Mouse (Mus musculus) limb, embryonic 10.5 days (tissue): ENCODE measurements around the gene Enc1. TPM values are rescaled to one million over a fixed set of nuclear protein-coding genes. Genes with fewer than 3 reads are reported as not detected.

ENCODE experiments used
- DNase-seq: peaks from one replicate; pipeline ENCODE4 v3.0.0-alpha.2; 2017; ENCODE audit warnings: low spot score
- H3K27ac ChIP-seq: fragments of 300-500 bp; sonication (generic); 2 replicates; pipeline ENCODE4 v1.5.1; 2016; ENCODE audit warnings: mild to moderate bottlenecking
- H3K27me3 ChIP-seq: fragments of 300-500 bp; sonication (generic); 2 replicates; pipeline ENCODE4 v1.6.1; 2016; ENCODE audit warnings: low read depth, mild to moderate bottlenecking; ENCODE audit not compliant: poor library complexity, severe bottlenecking
- H3K36me3 ChIP-seq: fragments of 300-500 bp; sonication (generic); 2 replicates; pipeline ENCODE4 v1.6.1; 2016; ENCODE audit warnings: mild to moderate bottlenecking, moderate library complexity
- H3K4me1 ChIP-seq: fragments of 300-500 bp; sonication (generic); 2 replicates; pipeline ENCODE4 v1.6.1; 2016
- H3K4me3 ChIP-seq: fragments of 300-500 bp; sonication (generic); 2 replicates; pipeline ENCODE4 v1.5.1; 2016; ENCODE audit warnings: mild to moderate bottlenecking, moderate library complexity
- H3K9me3 ChIP-seq: fragments of 300-500 bp; sonication (generic); replicated peaks from 2 replicates; pipeline ENCODE4 v1.6.1; 2016; ENCODE audit warnings: mild to moderate bottlenecking
- WGBS: fragments of 180-500 bp; shearing (Covaris S2); methylation state at CpG from one replicate; pipeline ENCODE4 v1.1.7; 2016; 5-methylcytosine and 5-hydroxymethylcytosine counted together
- polyA plus RNA-seq: library from polyadenylated mRNA; unstranded; fragments of >200 nt; fragmentation: Nextera tagmentation; extraction: Ambion mirVana; gene quantifications from 2 replicates; pipeline ENCODE4 v1.2.1, GENCODE M21; 2016

Gene Enc1
- polyA plus RNA-seq, 1 experiment from 2014 or later = 4.3 TPM

- Histone ChIP-seq H3K9me3 (no peaks in the 10 kb centered on the region), H3K4me1 (peaks cover 42% of the 10 kb centered on the region), H3K27ac (peak overlapping the region; percentile 27), H3K27me3 (peaks cover 3% of the 10 kb centered on the region; the same call in 1 of the 2 replicates), H3K4me3 (0 out of 2 replicates have a peak overlapping the region, but pooled peaks have one; percentile 29), H3K36me3 (no peaks in the 10 kb centered on the region)
- DNase-seq = peak; percentile 56
- WGBS = 53% methylated on average over 8 of the region's 8 CpGs
Observed at GRCm38 (mm10) chr13:97292026-97292425, 51.1 kb downstream of the Enc1 start.

- peak overlapping the region; percentile 29; the same call in 1 of the 2 replicates for H3K4me3 ChIP-seq
- peak overlapping the region; percentile 27 for H3K27ac ChIP-seq
- no peaks in the 10 kb centered on the region for H3K9me3 ChIP-seq
- peaks cover 42% of the 10 kb centered on the region for H3K4me1 ChIP-seq
- H3K27me3 ChIP-seq = peaks cover 3% of the 10 kb centered on the region; the same call in 1 of the 2 replicates
- DNase-seq = no peak
- no peaks in the 10 kb centered on the region for H3K36me3 ChIP-seq
- WGBS = 15% methylated on average over 12 of the region's 12 CpGs
Observed at GRCm38 (mm10) chr13:97292451-97293245, 51.7 kb downstream of the Enc1 start.

GRCm38 (mm10) chr13:97295101-97295852 lies 54.4 kb downstream of the Enc1 start:
- peaks cover 3% of the 10 kb centered on the region; the same call in 1 of the 2 replicates for H3K27me3 ChIP-seq
- H3K36me3 ChIP-seq = no peaks in the 10 kb centered on the region
- no peak overlapping the region for H3K4me3 ChIP-seq
- peak overlapping the region; percentile 46; the same call in 1 of the 2 replicates for H3K27ac ChIP-seq
- H3K9me3 ChIP-seq = no peaks in the 10 kb centered on the region
- DNase-seq = no peak
- peaks cover 42% of the 10 kb centered on the region for H3K4me1 ChIP-seq
- WGBS = 78% methylated on average over 9 of the region's 9 CpGs

GRCm38 (mm10) chr13:97295853-97296219 lies 54.9 kb downstream of the Enc1 start:
- Histone ChIP-seq H3K4me1 (peaks cover 39% of the 10 kb centered on the region), H3K9me3 (no peaks in the 10 kb centered on the region), H3K4me3 (no peak overlapping the region), H3K36me3 (no peaks in the 10 kb centered on the region), H3K27ac (peak overlapping the region; percentile 46; the same call in 1 of the 2 replicates), H3K27me3 (peaks cover 3% of the 10 kb centered on the region; the same call in 1 of the 2 replicates)
- DNase-seq = no peak
- WGBS = 84% methylated on average over 11 of the region's 11 CpGs

GRCm38 (mm10) chr13:97296281-97296680 lies 55.4 kb downstream of the Enc1 start:
- peaks cover 35% of the 10 kb centered on the region for H3K4me1 ChIP-seq
- H3K27me3 ChIP-seq = 0 out of 2 replicates have a peak, but pooled peaks cover 3% of the 10 kb centered on the region
- no peak overlapping the region for H3K4me3 ChIP-seq
- no peak overlapping the region for H3K27ac ChIP-seq
- no peaks in the 10 kb centered on the region for H3K9me3 ChIP-seq
- DNase-seq = no peak
- 88% methylated on average over 8 of the region's 8 CpGs for WGBS
- no peaks in the 10 kb centered on the region for H3K36me3 ChIP-seq

- peaks cover 30% of the 10 kb centered on the region for H3K4me1 ChIP-seq
- 96% methylated on average over 5 of the region's 5 CpGs for WGBS
- no peaks in the 10 kb centered on the region for H3K9me3 ChIP-seq
- no peak overlapping the region for H3K4me3 ChIP-seq
- no peaks in the 10 kb centered on the region for H3K36me3 ChIP-seq
- no peak overlapping the region for H3K27ac ChIP-seq
- no peak for DNase-seq
- H3K27me3 ChIP-seq = 0 out of 2 replicates have a peak, but pooled peaks cover 3% of the 10 kb centered on the region
Observed at GRCm38 (mm10) chr13:97296757-97297156, 55.9 kb downstream of the Enc1 start.

- DNase-seq = no peak
- Histone ChIP-seq H3K4me1 (peaks cover 22% of the 10 kb centered on the region), H3K27ac (no peak overlapping the region; the same call in 1 of the 2 replicates), H3K27me3 (0 out of 2 replicates have a peak, but pooled peaks cover 3% of the 10 kb centered on the region), H3K4me3 (no peak overlapping the region), H3K9me3 (no peaks in the 10 kb centered on the region), H3K36me3 (no peaks in the 10 kb centered on the region)
- 88% methylated on average over 14 of the region's 14 CpGs for WGBS
Observed at GRCm38 (mm10) chr13:97297418-97298050, 56.6 kb downstream of the Enc1 start.

GRCm38 (mm10) chr13:97298896-97299295 lies 58.0 kb downstream of the Enc1 start:
- Histone ChIP-seq H3K36me3 (no peaks in the 10 kb centered on the region), H3K4me3 (no peak overlapping the region), H3K9me3 (no peaks in the 10 kb centered on the region), H3K27me3 (0 out of 2 replicates have a peak, but pooled peaks cover 3% of the 10 kb centered on the region), H3K27ac (no peak overlapping the region), H3K4me1 (peaks cover 12% of the 10 kb centered on the region)
- WGBS = 87% methylated on average over 4 of the region's 4 CpGs
- no peak for DNase-seq

- H3K4me3 ChIP-seq = no peak overlapping the region
- no peak for DNase-seq
Observed at GRCm38 (mm10) chr13:97299877-97300873, 59.3 kb downstream of the Enc1 start.

More at GRCm38 (mm10) chr13:97299877-97300873, 59.3 kb downstream of the Enc1 start:
- Histone ChIP-seq H3K27ac (no peak overlapping the region), H3K36me3 (no peaks in the 10 kb centered on the region), H3K9me3 (no peaks in the 10 kb centered on the region), H3K4me1 (peaks cover 7% of the 10 kb centered on the region), H3K27me3 (no peaks in the 10 kb centered on the region)
- WGBS = 89% methylated on average over 12 of the region's 12 CpGs
